Mouse (Mus musculus): ENCODE measurements around the gene Izumo2.

GRCm38 (mm10) chr7:44757164-44757563, 48.6 kb downstream of the Izumo2 start:
- TF ChIP-seq NELFE (IDR thresholded peaks at IDR 0.05; ENCODE audit: low read depth, low read length) (no peak), ZNF384 (IDR thresholded peaks at IDR 0.05; ENCODE audit: low read depth, low read length) (no peak), ZMIZ1 (IDR thresholded peaks at IDR 0.05; ENCODE audit: low read depth, low read length) (no peak), POLR2A (IDR thresholded peaks at IDR 0.05; ENCODE audit: low read depth, low read length) (no peak), CTCF (conservative IDR thresholded peaks at IDR 0.05 in 1 of 2, IDR thresholded peaks at IDR 0.05 in 1 of 2; ENCODE audit: low read depth in 2 of 2, low read length in 2 of 2) (no peak), SMC3 (IDR thresholded peaks at IDR 0.05; ENCODE audit: low read depth, low read length) (no peak), MXI1 (IDR thresholded peaks at IDR 0.05; ENCODE audit: low read depth, low read length) (no peak)
